Mouse (Mus musculus) megakaryocyte, embryonic 14.5 days (primary cell): ENCODE results near the gene Gm49450.

ENCODE experiments used
- FLI1 ChIP-seq: IDR thresholded peaks from 2 replicates; pipeline ENCODE4 v1.6.1; 2012; ENCODE audit warnings: low read length, inconsistent platforms, mixed read lengths
- GATA1 ChIP-seq: IDR thresholded peaks from 3 replicates; pipeline ENCODE4 v1.6.1; 2012; ENCODE audit warnings: mixed read lengths, low read length, inconsistent platforms, borderline replicate concordance

DNA sequence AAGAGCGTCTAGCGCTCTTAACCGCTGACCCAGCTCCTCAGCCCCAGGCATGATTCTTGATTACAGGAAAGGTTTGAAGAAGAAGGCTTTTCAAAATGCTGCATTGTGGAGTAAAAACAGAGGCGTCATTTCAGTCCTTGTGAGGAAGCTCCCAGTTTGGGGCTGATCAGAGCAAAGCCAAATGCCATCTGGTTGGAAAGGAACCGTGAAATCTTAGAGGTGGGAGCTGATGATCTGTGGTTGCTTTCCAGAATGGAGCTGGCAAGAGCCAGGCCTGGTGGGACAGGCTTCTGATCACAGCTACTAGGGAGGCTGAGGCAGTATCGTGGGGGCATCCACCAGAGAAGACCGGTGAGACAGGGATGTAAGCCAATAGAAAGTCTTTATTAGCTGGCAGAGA is 43.5 kb upstream of the Gm49450 start:
- TF ChIP-seq GATA1 (no peak), FLI1 (no peak)
